Mouse (Mus musculus) erythroblast, embryonic 14.5 days (primary cell): ENCODE measurements around the gene Por. TPM values are rescaled to one million over a fixed set of nuclear protein-coding genes. Genes with fewer than 3 reads are reported as not detected.

ENCODE experiments used
- H3K27me3 ChIP-seq: 2 replicates; pipeline ENCODE4 v1.6.1; 2012; ENCODE audit warnings: inconsistent platforms; ENCODE audit not compliant: control insufficient read depth
- H3K36me3 ChIP-seq: 2 replicates; pipeline ENCODE4 v1.6.1; 2012; ENCODE audit warnings: mild to moderate bottlenecking, inconsistent platforms; ENCODE audit not compliant: control insufficient read depth
- H3K4me1 ChIP-seq: 2 replicates; pipeline ENCODE4 v1.6.1; 2012; ENCODE audit warnings: inconsistent platforms; ENCODE audit not compliant: control insufficient read depth
- H3K4me3 ChIP-seq: replicated peaks from 2 replicates; pipeline ENCODE3; 2012; ENCODE audit warnings: moderate library complexity, mild to moderate bottlenecking, inconsistent platforms
- H3K9me3 ChIP-seq: 2 replicates; pipeline ENCODE4 v1.6.1; 2012; ENCODE audit warnings: low read length, inconsistent platforms, mixed read lengths; ENCODE audit not compliant: control insufficient read depth
- GATA1 ChIP-seq: IDR thresholded peaks from 2 replicates; pipeline ENCODE4 v1.6.1; 2012; ENCODE audit warnings: low read length, inconsistent platforms, mixed read lengths
- TAL1 ChIP-seq: IDR thresholded peaks from 3 replicates; pipeline ENCODE4 v1.6.1; 2012; ENCODE audit warnings: low read length, inconsistent platforms, mixed read lengths
- polyA plus RNA-seq: library from polyadenylated mRNA; stranded (reverse); fragments of >175 nt; gene quantifications from 2 replicates; pipeline ENCODE4 v1.2.3, GENCODE M21; 2012

Por gene
- polyA plus RNA-seq, 1 experiment, result 2.5 TPM

GRCm38 (mm10) chr5:135725991-135726390, 56.2 kb downstream of the Por start:
- Histone ChIP-seq H3K9me3 (no peaks in the 10 kb centered on the region), H3K4me1 (no peaks in the 10 kb centered on the region), H3K4me3 (no peak overlapping the region), H3K36me3 (peaks cover 30% of the 10 kb centered on the region), H3K27me3 (no peaks in the 10 kb centered on the region)
- TF ChIP-seq GATA1 (no peak), TAL1 (no peak)

GRCm38 (mm10) chr5:135726641-135727346, 57.0 kb downstream of the Por start:
- Histone ChIP-seq H3K4me3 (no peak overlapping the region), H3K9me3 (no peaks in the 10 kb centered on the region), H3K27me3 (no peaks in the 10 kb centered on the region), H3K36me3 (peaks cover 38% of the 10 kb centered on the region), H3K4me1 (no peaks in the 10 kb centered on the region)
- no peak for TF ChIP-seq TAL1
- no peak for TF ChIP-seq GATA1

GRCm38 (mm10) chr5:135727871-135728270, 58.0 kb downstream of the Por start:
- TF ChIP-seq GATA1 (no peak), TAL1 (no peak)
- Histone ChIP-seq H3K36me3 (peaks cover 49% of the 10 kb centered on the region), H3K4me3 (no peak overlapping the region), H3K9me3 (no peaks in the 10 kb centered on the region), H3K4me1 (no peaks in the 10 kb centered on the region), H3K27me3 (no peaks in the 10 kb centered on the region)

GRCm38 (mm10) chr5:135728361-135728760, 58.5 kb downstream of the Por start:
- Histone ChIP-seq H3K4me3 (no peak overlapping the region), H3K9me3 (0 out of 2 replicates have a peak, but pooled peaks cover under 1% of the 10 kb centered on the region), H3K36me3 (peaks cover 54% of the 10 kb centered on the region), H3K4me1 (no peaks in the 10 kb centered on the region), H3K27me3 (no peaks in the 10 kb centered on the region)
- TF ChIP-seq TAL1 (no peak), GATA1 (no peak)

GRCm38 (mm10) chr5:135729351-135729750, 59.5 kb downstream of the Por start:
- Histone ChIP-seq H3K36me3 (peaks cover 64% of the 10 kb centered on the region), H3K27me3 (no peaks in the 10 kb centered on the region), H3K4me3 (no peak overlapping the region), H3K9me3 (peaks cover 11% of the 10 kb centered on the region), H3K4me1 (no peaks in the 10 kb centered on the region)
- TF ChIP-seq TAL1 (no peak), GATA1 (no peak)

- H3K9me3 ChIP-seq, result peaks cover 11% of the 10 kb centered on the region
- no peaks in the 10 kb centered on the region for H3K4me1 ChIP-seq
- no peak overlapping the region for H3K4me3 ChIP-seq
- TF ChIP-seq GATA1, result no peak
- TF ChIP-seq TAL1, result no peak
- H3K27me3 ChIP-seq, result no peaks in the 10 kb centered on the region
- peaks cover 72% of the 10 kb centered on the region for H3K36me3 ChIP-seq
Observed at GRCm38 (mm10) chr5:135730278-135730677, 60.4 kb downstream of the Por start.

GRCm38 (mm10) chr5:135730916-135731315, 61.1 kb downstream of the Por start:
- H3K4me1 ChIP-seq, result no peaks in the 10 kb centered on the region
- no peak for TF ChIP-seq TAL1
- TF ChIP-seq GATA1, result no peak
- peaks cover 11% of the 10 kb centered on the region for H3K9me3 ChIP-seq
- no peak overlapping the region for H3K4me3 ChIP-seq
- peaks cover 77% of the 10 kb centered on the region for H3K36me3 ChIP-seq
- H3K27me3 ChIP-seq, result no peaks in the 10 kb centered on the region

GRCm38 (mm10) chr5:135731322-135731721, 61.5 kb downstream of the Por start:
- H3K27me3 ChIP-seq, result no peaks in the 10 kb centered on the region
- no peak for TF ChIP-seq TAL1
- no peak for TF ChIP-seq GATA1
- no peaks in the 10 kb centered on the region for H3K4me1 ChIP-seq
- H3K9me3 ChIP-seq, result peaks cover 11% of the 10 kb centered on the region
- no peak overlapping the region for H3K4me3 ChIP-seq
- peaks cover 78% of the 10 kb centered on the region for H3K36me3 ChIP-seq

- no peaks in the 10 kb centered on the region for H3K4me1 ChIP-seq
- TF ChIP-seq TAL1 (no peak), GATA1 (no peak)
- peaks cover 11% of the 10 kb centered on the region for H3K9me3 ChIP-seq
- H3K36me3 ChIP-seq, result peaks cover 80% of the 10 kb centered on the region
- H3K27me3 ChIP-seq, result no peaks in the 10 kb centered on the region
- H3K4me3 ChIP-seq, result no peak overlapping the region
Observed at GRCm38 (mm10) chr5:135733071-135733470, 63.2 kb downstream of the Por start.
